Mouse (Mus musculus) cerebellum, adult 2 months (tissue): Measurements from ENCODE around the gene Cd164. TPM values are rescaled to one million over a fixed set of nuclear protein-coding genes. Genes with fewer than 3 reads are reported as not detected.

Experiments
- DNase-seq, 2 experiments: peaks; one replicate each; pipeline ENCODE4 v3.0.0; 2021
- H3K27ac ChIP-seq: fragments of 200-500 bp; 2 replicates; pipeline ENCODE4 v1.5.1; 2012; ENCODE audit warnings: low read length, control low read depth, inconsistent platforms; ENCODE audit not compliant: insufficient read depth
- H3K27me3 ChIP-seq: fragments of 200-500 bp; 2 replicates; pipeline ENCODE4 v1.6.1; 2012; ENCODE audit warnings: inconsistent platforms, mild to moderate bottlenecking, low read length, moderate library complexity; ENCODE audit not compliant: control insufficient read depth, insufficient read depth
- H3K4me1 ChIP-seq: fragments of 200-500 bp; 2 replicates; pipeline ENCODE4 v1.6.1; 2011; ENCODE audit warnings: low read length; ENCODE audit not compliant: control insufficient read depth, insufficient read depth
- H3K4me3 ChIP-seq: fragments of 200-500 bp; replicated peaks from 2 replicates; pipeline ENCODE3; 2011; ENCODE audit warnings: mild to moderate bottlenecking, low read depth, low read length, control low read depth; ENCODE audit not compliant: insufficient read depth
- CTCF ChIP-seq: fragments of 200-500 bp; IDR thresholded peaks from 2 replicates; pipeline ENCODE4 v1.5.1; 2011; ENCODE audit warnings: low read depth, mild to moderate bottlenecking, control low read depth, low read length, moderate library complexity, borderline replicate concordance; ENCODE audit not compliant: insufficient read depth
- POLR2A ChIP-seq: fragments of 200-500 bp; IDR thresholded peaks from 2 replicates; pipeline ENCODE4 v1.6.1; 2011; ENCODE audit warnings: low read length, control low read depth, borderline replicate concordance; ENCODE audit not compliant: insufficient read depth
- WGBS: fragments of 180-500 bp; shearing (Covaris S2); methylation state at CpG from one replicate; pipeline ENCODE4 v1.1.7; 2018; 5-methylcytosine and 5-hydroxymethylcytosine counted together
- polyA plus RNA-seq: library from polyadenylated mRNA; depleted of rRNA; stranded (reverse); fragments of >200 nt; gene quantifications from 2 replicates; pipeline ENCODE4 v1.2.3, GENCODE M21; 2012

Gene Cd164
- polyA plus RNA-seq, 1 experiment = 73.1 TPM

DNA sequence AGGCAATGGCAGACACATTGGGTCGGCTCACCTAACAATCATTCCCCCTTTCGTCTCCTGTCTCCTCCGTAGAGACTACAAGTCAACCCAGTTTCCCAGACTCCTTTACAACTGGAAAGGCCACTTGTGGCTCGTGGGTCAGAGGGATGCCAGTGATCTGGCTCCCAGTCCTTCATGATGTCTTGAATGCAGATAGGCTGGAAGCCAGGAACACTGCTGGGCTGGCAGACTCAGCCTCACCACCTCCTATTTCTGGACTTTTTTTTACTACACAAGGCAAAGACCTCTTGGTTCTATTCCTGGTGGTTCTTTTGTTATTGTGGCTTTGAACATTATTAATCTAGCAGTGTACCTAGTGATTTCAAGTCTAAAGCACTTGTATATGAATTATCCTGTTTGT, 4.9 kb upstream of the Cd164 start:
- Histone ChIP-seq H3K27me3 (no peaks in the 10 kb centered on the region), H3K4me1 (peaks cover 3% of the 10 kb centered on the region; the same call in 1 of the 2 replicates), H3K27ac (no peak overlapping the region), H3K4me3 (no peak overlapping the region)
- TF ChIP-seq POLR2A = no peak
- TF ChIP-seq CTCF = no peak
- 82% methylated on average over 4 of the region's 4 CpGs for WGBS
- no peak for DNase-seq

DNA sequence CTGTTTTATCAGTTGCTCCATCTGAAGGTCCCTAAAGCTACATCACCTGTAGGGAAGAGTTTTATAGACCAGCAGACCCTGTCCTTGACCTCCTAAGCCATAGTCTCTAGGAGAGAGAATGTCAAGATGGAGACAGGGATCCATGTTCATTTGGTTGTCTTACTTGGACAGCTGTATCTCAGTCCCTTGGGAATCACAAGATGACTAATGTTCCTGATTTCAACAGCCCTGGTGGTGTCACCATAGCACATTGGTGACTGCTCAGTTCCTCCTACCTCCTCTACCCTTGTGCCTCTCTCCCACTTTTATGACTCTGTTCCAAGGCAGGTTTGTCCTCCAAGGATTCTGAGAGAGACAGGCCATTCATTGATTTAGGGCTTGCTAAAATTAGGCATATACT, 4.3 kb upstream of the Cd164 start:
- H3K4me1 ChIP-seq = peaks cover 3% of the 10 kb centered on the region; the same call in 1 of the 2 replicates
- TF ChIP-seq POLR2A (no peak), CTCF (no peak)
- no peak overlapping the region for H3K4me3 ChIP-seq
- DNase-seq = no peak
- H3K27ac ChIP-seq = no peak overlapping the region
- H3K27me3 ChIP-seq = no peaks in the 10 kb centered on the region

DNA sequence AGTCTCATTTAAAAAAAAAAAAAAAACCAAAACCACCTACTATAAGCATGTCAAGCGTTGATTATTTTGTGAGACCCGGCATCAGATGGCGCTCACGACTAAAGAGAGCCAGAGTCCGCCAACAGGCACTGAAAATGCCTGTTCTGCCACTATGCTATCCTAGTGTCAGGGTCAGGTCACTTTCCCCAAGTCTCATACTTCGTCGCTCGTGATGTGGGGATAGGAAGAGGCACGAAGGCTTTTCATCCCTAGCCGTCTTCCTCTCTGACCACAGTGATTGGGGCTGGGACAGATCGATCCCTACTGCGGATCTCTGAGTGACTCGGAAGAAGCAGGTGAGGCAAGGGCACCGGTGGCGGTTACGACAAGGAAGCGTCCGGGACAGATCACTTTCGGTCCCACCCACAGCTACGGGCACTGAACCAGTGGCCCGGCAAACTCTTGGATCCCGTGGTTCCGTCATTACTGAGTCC, 670 bp upstream of the Cd164 start:
- under 1% methylated on average over 23 of the region's 23 CpGs for WGBS
- peak; percentile 83 to 87 for DNase-seq
- TF ChIP-seq POLR2A (no peak), CTCF (peak; percentile 73)
- no peaks in the 10 kb centered on the region for H3K27me3 ChIP-seq
- peak overlapping the region; percentile 94 for H3K4me3 ChIP-seq
- peaks cover 3% of the 10 kb centered on the region; the same call in 1 of the 2 replicates for H3K4me1 ChIP-seq
- peak overlapping the region; percentile 100 for H3K27ac ChIP-seq

DNA sequence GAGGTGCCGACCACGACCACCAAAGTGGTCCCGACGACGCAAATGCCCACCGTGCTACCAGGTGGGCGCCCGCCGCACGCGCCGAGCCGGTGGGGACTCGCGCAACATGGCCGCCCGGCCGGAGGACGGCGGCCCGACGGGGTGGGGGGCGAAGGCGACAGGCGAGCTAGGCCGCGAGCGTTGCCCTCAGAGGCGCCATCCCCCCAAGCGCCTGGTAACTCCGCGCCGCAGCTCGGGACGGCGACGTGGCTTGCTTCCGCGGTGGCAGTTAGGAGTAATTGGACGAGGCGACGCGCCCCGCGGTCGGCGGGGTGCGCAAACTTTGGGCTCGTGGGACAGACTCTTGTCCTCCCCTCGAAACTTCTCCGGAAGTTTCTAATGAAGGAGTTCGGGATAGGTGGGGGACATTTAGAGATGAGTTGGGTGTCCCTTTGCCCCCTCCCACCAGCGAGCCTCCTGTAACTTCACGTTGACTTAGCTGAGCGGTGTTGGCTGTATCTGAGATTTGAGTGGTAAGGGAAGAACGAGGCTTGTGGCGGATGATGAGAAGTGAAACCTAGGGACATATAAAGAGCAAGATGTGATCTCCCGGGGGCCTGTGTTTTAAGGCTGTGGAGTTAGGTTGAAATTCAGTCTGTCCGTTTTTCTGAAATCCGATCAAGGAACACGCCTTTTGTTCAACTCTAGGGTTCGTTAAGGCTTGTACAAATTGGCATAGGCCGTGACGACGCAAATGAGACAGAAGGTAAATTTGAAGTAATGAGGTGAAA, 611 bp downstream of the Cd164 start:
- no peaks in the 10 kb centered on the region for H3K27me3 ChIP-seq
- TF ChIP-seq POLR2A (no peak), CTCF (no peak)
- peak overlapping the region; percentile 94 for H3K4me3 ChIP-seq
- peak overlapping the region; percentile 100 for H3K27ac ChIP-seq
- WGBS = 2% methylated on average over 55 of the region's 65 CpGs
- peak in 1 of 2 experiments; percentile 56 for DNase-seq
- H3K4me1 ChIP-seq = peaks cover 3% of the 10 kb centered on the region; the same call in 1 of the 2 replicates

DNA sequence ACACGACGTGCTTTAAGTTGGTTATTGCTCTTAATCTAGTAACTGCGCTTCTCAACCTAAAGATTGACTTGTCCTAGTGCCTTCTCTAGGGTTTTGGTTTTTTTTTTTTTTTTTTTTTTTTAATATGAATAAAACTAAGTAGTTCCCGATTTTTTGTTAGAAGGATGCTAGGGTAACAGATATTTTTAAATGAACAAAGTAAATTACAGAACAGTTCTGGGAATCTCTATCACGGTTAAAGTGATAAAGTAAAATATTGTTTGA, 1.1 kb downstream of the Cd164 start:
- Histone ChIP-seq H3K4me3 (peak overlapping the region; percentile 94), H3K27me3 (no peaks in the 10 kb centered on the region), H3K4me1 (peaks cover 3% of the 10 kb centered on the region; the same call in 1 of the 2 replicates), H3K27ac (no peak overlapping the region)
- no peak for TF ChIP-seq POLR2A
- TF ChIP-seq CTCF = no peak
- DNase-seq = no peak
- 8% methylated on average over 5 of the region's 5 CpGs for WGBS

DNA sequence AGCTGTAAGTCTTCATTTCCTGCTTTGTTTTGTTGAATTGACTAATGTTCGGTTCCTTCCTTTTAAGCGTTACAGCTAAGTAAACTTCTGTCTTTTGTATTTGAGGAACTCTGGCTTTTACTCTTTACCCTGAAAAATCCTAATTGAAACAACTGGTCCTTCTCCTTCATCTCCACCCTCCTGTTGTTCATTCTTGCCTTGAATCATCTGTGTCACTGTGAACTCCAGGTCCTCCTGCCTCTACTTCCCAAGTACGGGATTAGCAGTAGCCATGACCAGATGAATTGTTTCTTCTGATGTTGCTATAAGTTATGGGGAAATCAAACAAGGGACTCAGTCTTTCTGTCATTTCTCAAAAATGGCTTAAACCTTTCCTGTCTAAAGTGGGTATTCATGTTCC, 4.2 kb downstream of the Cd164 start:
- Histone ChIP-seq H3K4me3 (no peak overlapping the region), H3K27me3 (no peaks in the 10 kb centered on the region), H3K27ac (no peak overlapping the region), H3K4me1 (no peaks in the 10 kb centered on the region)
- TF ChIP-seq POLR2A (no peak), CTCF (no peak)
- DNase-seq = no peak
- WGBS = 93% methylated on average over 3 of the region's 3 CpGs

DNA sequence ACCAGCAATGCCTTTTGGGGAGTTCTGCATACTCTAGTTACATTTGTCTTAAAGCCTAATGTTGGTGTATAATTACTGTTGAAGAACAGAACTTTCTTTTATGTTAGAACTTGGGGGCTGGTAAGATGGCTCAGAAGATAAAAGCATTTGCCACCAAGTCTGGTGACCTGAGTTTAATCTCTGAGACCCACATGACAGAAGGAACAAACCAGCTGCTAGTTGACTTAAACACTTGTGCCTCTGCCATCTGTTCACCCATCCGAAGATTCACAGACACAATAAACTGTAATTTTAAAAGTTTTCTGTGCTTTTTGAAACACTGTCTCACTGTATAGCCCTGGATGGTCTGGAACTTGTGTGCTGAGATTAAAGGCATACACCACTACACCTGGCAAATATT, 6.5 kb downstream of the Cd164 start:
- Histone ChIP-seq H3K4me3 (no peak overlapping the region), H3K27me3 (no peaks in the 10 kb centered on the region), H3K4me1 (no peaks in the 10 kb centered on the region), H3K27ac (no peak overlapping the region)
- WGBS = 11% methylated on average over 1 of the region's 1 CpGs
- DNase-seq = no peak
- TF ChIP-seq CTCF = no peak
- TF ChIP-seq POLR2A = no peak

DNA sequence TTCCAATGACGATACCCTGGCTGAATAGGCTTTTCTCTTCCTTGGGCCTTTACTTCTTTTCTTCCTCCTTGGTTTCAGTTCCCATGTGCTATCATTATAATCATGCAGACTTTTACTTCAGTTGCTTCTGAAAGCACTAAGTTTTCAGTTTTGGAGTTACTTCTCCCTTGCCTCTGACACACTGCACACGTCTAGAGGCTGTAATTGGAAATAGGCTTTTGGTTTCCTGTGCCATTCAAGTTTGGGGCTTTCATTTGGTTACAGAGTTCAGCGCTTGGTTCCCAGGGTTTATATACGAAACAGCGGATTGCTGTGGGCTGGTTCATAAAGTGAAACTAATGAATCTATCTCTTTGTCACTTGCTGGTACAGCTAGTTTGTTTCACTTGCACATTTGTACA, 10.8 kb downstream of the Cd164 start:
- no peak for TF ChIP-seq CTCF
- TF ChIP-seq POLR2A = no peak
- H3K27ac ChIP-seq = no peak overlapping the region
- H3K4me3 ChIP-seq = no peak overlapping the region
- DNase-seq = no peak
- H3K27me3 ChIP-seq = no peaks in the 10 kb centered on the region
- no peaks in the 10 kb centered on the region for H3K4me1 ChIP-seq
- 89% methylated on average over 5 of the region's 5 CpGs for WGBS
